Mouse (Mus musculus) stomach, embryonic 15.5 days (tissue): ENCODE data around the gene 9030025P20Rik. TPM values are rescaled to one million over a fixed set of nuclear protein-coding genes. Genes with fewer than 3 reads are reported as not detected.

ENCODE experiments used
- polyA plus RNA-seq: library from polyadenylated mRNA; unstranded; fragments of >200 nt; fragmentation: Nextera tagmentation; extraction: Ambion mirVana; gene quantifications from 2 replicates; pipeline ENCODE4 v1.2.1, GENCODE M21; 2015

Gene 9030025P20Rik
- polyA plus RNA-seq, 1 experiment from 2014 or later: 8.3 TPM

Other genes starting within 250 kb of the 9030025P20Rik start
- 5.2 and 7.6 TPM in 2 replicates for gene Wdr27, start 35.3 kb upstream of the 9030025P20Rik start, polyA plus RNA-seq
- 37.5 and 39.3 TPM in 2 replicates for gene 1600012H06Rik, start 35.3 kb upstream of the 9030025P20Rik start, polyA plus RNA-seq
- 41.0 and 46.2 TPM in 2 replicates for gene Phf10, start 17.2 kb upstream of the 9030025P20Rik start, polyA plus RNA-seq
- gene Gm3417, start 322 bp downstream of the 9030025P20Rik start, polyA plus RNA-seq: not detected in 2 replicates
- gene Gm3435, start 31.7 kb downstream of the 9030025P20Rik start, polyA plus RNA-seq: 7.2 and 8.3 TPM in 2 replicates
- gene Ermard, start 62.7 kb downstream of the 9030025P20Rik start, polyA plus RNA-seq: 69.4 and 74.0 TPM in 2 replicates
- gene Tcte3, start 63.0 kb downstream of the 9030025P20Rik start, polyA plus RNA-seq: 0.61 TPM in 1 of 2 replicates, not detected in the other
- gene Gm3448, start 63.1 kb downstream of the 9030025P20Rik start, polyA plus RNA-seq: 4.1 and 5.2 TPM in 2 replicates